In genomic region chr17:15829198-15830170, GRCm38 (mm10) we compare ENCODE assay signal across 8 mouse cellular contexts. TPM values are rescaled to one million over a fixed set of nuclear protein-coding genes. Genes with fewer than 3 reads are reported as not detected.
DNase-seq lines count a peak whose midpoint lies in the region; ATAC-seq lines count a peak whose summit lies in the region.

No protein-coding gene starts in this region.

- 2% methylated on average over 20 of the region's 20 CpGs for WGBS in liver, embryonic 11.5 days
- WGBS in embryonic facial prominence, embryonic 11.5 days = under 1% methylated on average over 20 of the region's 20 CpGs
- WGBS in heart, embryonic 15.5 days = 2% methylated on average over 20 of the region's 20 CpGs
- WGBS in liver, embryonic 12.5 days (ENCODE audit: insufficient replicate concordance) = 3% methylated on average over 20 of the region's 20 CpGs
- WGBS in stomach, embryonic 15.5 days = 2% methylated on average over 20 of the region's 20 CpGs

- no peaks in the 10 kb centered on the region; the same call in 1 of the 2 replicates for H3K4me1 ChIP-seq in liver, embryonic 11.5 days (replicated peaks; ENCODE audit: control insufficient read depth, insufficient read depth, low read length)
- H3K4me1 ChIP-seq in embryonic facial prominence, embryonic 11.5 days (ENCODE audit: control insufficient read depth, insufficient read depth, low read length) = no peaks in the 10 kb centered on the region; the same call in none of the 2 replicates
- peaks cover 36% of the 10 kb centered on the region for H3K4me1 ChIP-seq in heart, embryonic 15.5 days (replicated peaks)
- peaks cover 20% of the 10 kb centered on the region for H3K4me1 ChIP-seq in liver, embryonic 12.5 days
- peaks cover 2% of the 10 kb centered on the region; the same call in 1 of the 2 replicates for H3K4me1 ChIP-seq in stomach, embryonic 15.5 days

- ATAC-seq in liver, embryonic 11.5 days (replicated peaks; ENCODE audit: low FRiP score) = no peak
- no peak for ATAC-seq in embryonic facial prominence, embryonic 11.5 days (replicated peaks; ENCODE audit: insufficient number of reproducible peaks, low FRiP score, low TSS enrichment, low read depth)
- ATAC-seq in heart, embryonic 15.5 days (replicated peaks; ENCODE audit: insufficient number of reproducible peaks, insufficient read depth, low FRiP score, low read depth) = no peak
- ATAC-seq in liver, embryonic 12.5 days = no peak
- no peak for ATAC-seq in stomach, embryonic 15.5 days (ENCODE audit: insufficient read depth, low FRiP score, low read depth)

- H3K27me3 ChIP-seq in liver, embryonic 11.5 days (replicated peaks; ENCODE audit: control insufficient read depth, insufficient read depth, low read length) = peaks cover 67% of the 10 kb centered on the region
- no peaks in the 10 kb centered on the region for H3K27me3 ChIP-seq in embryonic facial prominence, embryonic 11.5 days (ENCODE audit: control insufficient read depth, insufficient read depth, low read length)
- peaks cover 9% of the 10 kb centered on the region; the same call in 1 of the 2 replicates for H3K27me3 ChIP-seq in heart, embryonic 15.5 days
- H3K27me3 ChIP-seq in liver, embryonic 12.5 days (replicated peaks) = peaks cover 85% of the 10 kb centered on the region
- no peaks in the 10 kb centered on the region for H3K27me3 ChIP-seq in stomach, embryonic 15.5 days (replicated peaks)

- peak; percentile 50 for DNase-seq in liver, embryonic 11.5 days (ENCODE audit: low spot score)
- no peak for DNase-seq in liver
- peak; percentile 45 for DNase-seq in embryonic facial prominence, embryonic 11.5 days (ENCODE audit: low spot score)
- no peak for DNase-seq in adrenal gland, postnatal 25 days
- no peak for DNase-seq in testis, postnatal 14 days (ENCODE audit: low spot score)

- peak overlapping the region; percentile 56 for H3K4me3 ChIP-seq in liver, embryonic 11.5 days (ENCODE audit: low read depth, low read length)
- peak overlapping the region; percentile 59 for H3K4me3 ChIP-seq in embryonic facial prominence, embryonic 11.5 days (ENCODE audit: low read depth, low read length)
- H3K4me3 ChIP-seq in heart, embryonic 15.5 days = peak overlapping the region; percentile 55
- peak overlapping the region; percentile 47 for H3K4me3 ChIP-seq in liver, embryonic 12.5 days
- peak overlapping the region; percentile 66 for H3K4me3 ChIP-seq in stomach, embryonic 15.5 days (replicated peaks)

- H3K4me2 ChIP-seq in liver, embryonic 11.5 days = peak overlapping the region; percentile 77
- H3K4me2 ChIP-seq in embryonic facial prominence, embryonic 11.5 days (ENCODE audit: low read depth, low read length) = peak overlapping the region; percentile 91
- peak overlapping the region; percentile 96 for H3K4me2 ChIP-seq in heart, embryonic 15.5 days
- peak overlapping the region; percentile 67 for H3K4me2 ChIP-seq in liver, embryonic 12.5 days
- peak overlapping the region; percentile 92 for H3K4me2 ChIP-seq in stomach, embryonic 15.5 days

- H3K36me3 ChIP-seq in liver, embryonic 11.5 days (ENCODE audit: control insufficient read depth, insufficient read depth, low read length) = no peaks in the 10 kb centered on the region
- no peaks in the 10 kb centered on the region for H3K36me3 ChIP-seq in embryonic facial prominence, embryonic 11.5 days (replicated peaks; ENCODE audit: control insufficient read depth, insufficient read depth, low read depth, low read length)
- no peaks in the 10 kb centered on the region for H3K36me3 ChIP-seq in heart, embryonic 15.5 days
- H3K36me3 ChIP-seq in liver, embryonic 12.5 days = no peaks in the 10 kb centered on the region
- no peaks in the 10 kb centered on the region for H3K36me3 ChIP-seq in stomach, embryonic 15.5 days

- H3K9me3 ChIP-seq in liver, embryonic 11.5 days (ENCODE audit: control insufficient read depth, low read length) = no peaks in the 10 kb centered on the region
- H3K9me3 ChIP-seq in embryonic facial prominence, embryonic 11.5 days (replicated peaks; ENCODE audit: control insufficient read depth, low read length) = no peaks in the 10 kb centered on the region
- H3K9me3 ChIP-seq in heart, embryonic 15.5 days (replicated peaks) = no peaks in the 10 kb centered on the region
- no peaks in the 10 kb centered on the region for H3K9me3 ChIP-seq in liver, embryonic 12.5 days (replicated peaks)
- no peaks in the 10 kb centered on the region for H3K9me3 ChIP-seq in stomach, embryonic 15.5 days

- no peak overlapping the region for H3K27ac ChIP-seq in liver, embryonic 11.5 days (ENCODE audit: low read depth, low read length)
- peak overlapping the region; percentile 80 for H3K27ac ChIP-seq in embryonic facial prominence, embryonic 11.5 days (replicated peaks; ENCODE audit: low read depth, low read length)
- peak overlapping the region; percentile 45 for H3K27ac ChIP-seq in heart, embryonic 15.5 days
- H3K27ac ChIP-seq in liver, embryonic 12.5 days = no peak overlapping the region
- H3K27ac ChIP-seq in stomach, embryonic 15.5 days = peak overlapping the region; percentile 96

- no peak overlapping the region for H3K9ac ChIP-seq in liver, embryonic 11.5 days (ENCODE audit: low read depth, low read length)
- H3K9ac ChIP-seq in embryonic facial prominence, embryonic 11.5 days (replicated peaks; ENCODE audit: low read length) = peak overlapping the region; percentile 77
- peak overlapping the region; percentile 57 for H3K9ac ChIP-seq in heart, embryonic 15.5 days
- no peak overlapping the region for H3K9ac ChIP-seq in liver, embryonic 12.5 days
- peak overlapping the region; percentile 65; the same call in 1 of the 2 replicates for H3K9ac ChIP-seq in stomach, embryonic 15.5 days

RNA-seq across cellular contexts. Expression of gene Rgmb, which starts 1.4 kb away (rescaled TPM):
- polyA plus RNA-seq in liver, embryonic 11.5 days (2014; fragmentation: Nextera tagmentation; extraction: Ambion mirVana) = 3.6 and 5.1 TPM in 2 replicates
- 26.0 and 28.9 TPM in 2 replicates for polyA plus RNA-seq in embryonic facial prominence, embryonic 11.5 days (2014; fragmentation: Nextera tagmentation; extraction: Ambion mirVana)
- polyA plus RNA-seq in heart, embryonic 15.5 days (2015; fragmentation: Nextera tagmentation; extraction: Ambion mirVana) = 8.0 and 11.3 TPM in 2 replicates
- polyA plus RNA-seq in liver, embryonic 12.5 days (2016; fragmentation: Nextera tagmentation; extraction: Ambion mirVana) = 2.7 and 3.1 TPM in 2 replicates
- polyA plus RNA-seq in stomach, embryonic 15.5 days (2015; fragmentation: Nextera tagmentation; extraction: Ambion mirVana) = 49.6 and 53.1 TPM in 2 replicates
- 12.5 and 18.1 TPM in 2 replicates for total RNA-seq in adrenal gland, postnatal 25 days (2021)

Comparison
In these comparisons a context has a peak if more than half of its experiments do, and no peak if none do; other contexts are left out.
1. DNase-seq: peak in liver, embryonic 11.5 days (single experiment) and embryonic facial prominence, embryonic 11.5 days (single experiment); none in liver (single experiment), adrenal gland, postnatal 25 days (single experiment) and testis, postnatal 14 days (single experiment).
2. H3K27ac ChIP-seq: peak in embryonic facial prominence, embryonic 11.5 days (single experiment), heart, embryonic 15.5 days (single experiment) and stomach, embryonic 15.5 days (single experiment); none in liver, embryonic 11.5 days (single experiment) and liver, embryonic 12.5 days (single experiment).
3. H3K9ac ChIP-seq: peak in embryonic facial prominence, embryonic 11.5 days (single experiment), heart, embryonic 15.5 days (single experiment) and stomach, embryonic 15.5 days (single experiment); none in liver, embryonic 11.5 days (single experiment) and liver, embryonic 12.5 days (single experiment).
4. Peak in every context shown above with its lines, with median percentiles within 50 percentile points of each other: H3K4me2 ChIP-seq and H3K4me3 ChIP-seq.